Mouse (Mus musculus) brain, embryonic 14.5 days (tissue): ENCODE measurements at regions not wholly inside any gene's neighbourhood (a gene's known extent, or its start where the extent isn't known, plus 50 kb on each side); places are given as distances from the start of the nearest gene placed in this dataset.

Experiments used
- CTCF ChIP-seq: fragments of 200-500 bp; IDR thresholded peaks from 2 replicates; pipeline ENCODE4 v1.5.1; 2012; ENCODE audit warnings: inconsistent platforms, mild to moderate bottlenecking, moderate library complexity, borderline replicate concordance; ENCODE audit not compliant: insufficient read depth, insufficient read length; ENCODE audit errors: extremely low read depth
- POLR2A ChIP-seq: fragments of 200-500 bp; IDR thresholded peaks from 2 replicates; pipeline ENCODE4 v1.6.1; 2012; ENCODE audit warnings: mild to moderate bottlenecking, inconsistent platforms, borderline replicate concordance; ENCODE audit not compliant: poor library complexity, insufficient read depth, insufficient read length, severe bottlenecking; ENCODE audit errors: extremely low read depth

GRCm38 (mm10) chr14:46275455-46275854 lies 103.8 kb upstream of the Gm15217 start:
- TF ChIP-seq POLR2A (no peak), CTCF (no peak)
